Mouse (Mus musculus) CH12.LX (cell line): ENCODE measurements around the gene Gnptab.

Source experiments
- BHLHE40 ChIP-seq: IDR thresholded peaks from 2 replicates; pipeline ENCODE4 v1.6.1; 2011; ENCODE audit warnings: mild to moderate bottlenecking, low read depth, low read length, improper control_type of control experiment
- CHD1 ChIP-seq: IDR thresholded peaks from 2 replicates; pipeline ENCODE4 v1.6.1; 2012; ENCODE audit warnings: low read depth, low read length, improper control_type of control experiment, inconsistent platforms
- CTCF ChIP-seq, 2 experiments: IDR thresholded peaks in 1 of 2; conservative IDR thresholded peaks in 1 of 2; 2 replicates each; pipeline ENCODE4 v1.5.1; 2011 to 2012; ENCODE audit warnings: low read depth in 2 of 2, low read length in 2 of 2, improper control_type of control experiment in 1 of 2, inconsistent platforms in 1 of 2, mild to moderate bottlenecking in 1 of 2, moderate library complexity in 1 of 2
- KAT2A ChIP-seq: IDR thresholded peaks from 2 replicates; pipeline ENCODE4 v1.6.1; 2012; ENCODE audit warnings: low read length, improper control_type of control experiment, inconsistent platforms; ENCODE audit not compliant: insufficient replicate concordance
- MAZ ChIP-seq: IDR thresholded peaks from 2 replicates; pipeline ENCODE4 v1.6.1; 2012; ENCODE audit warnings: low read depth, mild to moderate bottlenecking, inconsistent platforms, low read length, improper control_type of control experiment, moderate library complexity
- MXI1 ChIP-seq: IDR thresholded peaks from 2 replicates; pipeline ENCODE4 v1.6.1; 2011; ENCODE audit warnings: mild to moderate bottlenecking, low read depth, low read length, improper control_type of control experiment
- NELFE ChIP-seq: IDR thresholded peaks from 2 replicates; pipeline ENCODE4 v1.6.1; 2011; ENCODE audit warnings: low read depth, low read length, improper control_type of control experiment
- POLR2A ChIP-seq: IDR thresholded peaks from 2 replicates; pipeline ENCODE4 v1.6.1; 2011; ENCODE audit warnings: low read depth, mild to moderate bottlenecking, improper control_type of control experiment, low read length
- TCF12 ChIP-seq: IDR thresholded peaks from 2 replicates; pipeline ENCODE4 v1.6.1; 2014; ENCODE audit warnings: low read depth, mild to moderate bottlenecking, inconsistent platforms, low read length, improper control_type of control experiment
- USF1 ChIP-seq: IDR thresholded peaks from 2 replicates; pipeline ENCODE4 v1.6.1; 2014; ENCODE audit warnings: low read depth, mild to moderate bottlenecking, inconsistent platforms, low read length, improper control_type of control experiment
- ZNF384 ChIP-seq: IDR thresholded peaks from 2 replicates; pipeline ENCODE4 v1.6.1; 2012; ENCODE audit warnings: low read depth, low read length, improper control_type of control experiment, inconsistent platforms

- TF ChIP-seq USF1, result no peak
- no peak for TF ChIP-seq CTCF (conservative IDR thresholded peaks at IDR 0.05 in 1 of 2, IDR thresholded peaks at IDR 0.05 in 1 of 2; ENCODE audit: low read depth in 2 of 2, low read length in 2 of 2)
- no peak for TF ChIP-seq BHLHE40
- no peak for TF ChIP-seq MXI1
- TF ChIP-seq KAT2A, result no peak
- no peak for TF ChIP-seq TCF12
- TF ChIP-seq MAZ, result no peak
- no peak for TF ChIP-seq CHD1
- TF ChIP-seq POLR2A, result no peak
- no peak for TF ChIP-seq NELFE
- TF ChIP-seq ZNF384, result no peak
These were observed 6.8 kb downstream of the Gnptab start for GRCm38 (mm10) chr10:88385758-88386157.
